Mouse (Mus musculus) left cerebral cortex, adult 9 months (tissue): Measurements from ENCODE around the gene Cdk5rap3.
A peak's percentile ranks its signal among the peaks of the same experiment; 100 is the strongest.

Experiments used
- DNase-seq, 2 experiments: peaks; one replicate each; pipeline ENCODE4 v3.0.0; 2022; ENCODE audit warnings: low spot score in 2 of 2

The Cdk5rap3 gene

DNA sequence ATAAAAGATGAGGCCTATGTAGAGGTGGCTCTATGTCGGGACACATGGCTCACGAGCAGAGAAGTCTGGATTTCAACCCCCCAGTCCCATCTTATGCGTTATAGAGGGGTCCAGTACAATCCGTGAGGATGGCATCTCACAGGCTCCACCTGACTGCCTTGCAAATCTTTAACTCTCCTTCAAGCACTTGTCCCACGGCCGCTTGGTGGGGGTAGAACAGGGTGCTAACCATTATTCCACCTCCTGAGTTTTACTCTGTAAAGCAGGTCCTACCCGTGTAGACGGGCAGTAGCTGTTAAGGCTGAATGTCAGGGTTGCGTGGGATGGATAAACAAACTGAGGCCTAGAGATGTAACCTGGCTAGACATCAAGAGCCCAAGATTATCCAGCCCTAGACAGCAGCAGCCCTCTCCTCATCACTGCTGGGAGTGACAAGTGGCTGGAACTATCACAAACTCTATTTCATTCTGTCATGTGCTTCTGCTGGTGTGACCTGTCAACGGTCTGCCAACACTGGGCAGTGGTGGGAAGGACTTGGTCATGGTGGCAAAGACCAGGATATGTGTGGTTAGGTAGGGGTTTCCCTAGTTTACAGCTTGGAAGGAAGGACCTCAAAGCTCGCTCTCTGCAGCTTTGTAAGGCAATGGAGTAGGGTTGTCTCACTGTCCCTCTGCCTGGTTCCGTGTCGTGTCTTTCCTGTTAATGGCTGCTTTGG lies 17.4 kb upstream of the Cdk5rap3 start:
- no peak for DNase-seq

DNA sequence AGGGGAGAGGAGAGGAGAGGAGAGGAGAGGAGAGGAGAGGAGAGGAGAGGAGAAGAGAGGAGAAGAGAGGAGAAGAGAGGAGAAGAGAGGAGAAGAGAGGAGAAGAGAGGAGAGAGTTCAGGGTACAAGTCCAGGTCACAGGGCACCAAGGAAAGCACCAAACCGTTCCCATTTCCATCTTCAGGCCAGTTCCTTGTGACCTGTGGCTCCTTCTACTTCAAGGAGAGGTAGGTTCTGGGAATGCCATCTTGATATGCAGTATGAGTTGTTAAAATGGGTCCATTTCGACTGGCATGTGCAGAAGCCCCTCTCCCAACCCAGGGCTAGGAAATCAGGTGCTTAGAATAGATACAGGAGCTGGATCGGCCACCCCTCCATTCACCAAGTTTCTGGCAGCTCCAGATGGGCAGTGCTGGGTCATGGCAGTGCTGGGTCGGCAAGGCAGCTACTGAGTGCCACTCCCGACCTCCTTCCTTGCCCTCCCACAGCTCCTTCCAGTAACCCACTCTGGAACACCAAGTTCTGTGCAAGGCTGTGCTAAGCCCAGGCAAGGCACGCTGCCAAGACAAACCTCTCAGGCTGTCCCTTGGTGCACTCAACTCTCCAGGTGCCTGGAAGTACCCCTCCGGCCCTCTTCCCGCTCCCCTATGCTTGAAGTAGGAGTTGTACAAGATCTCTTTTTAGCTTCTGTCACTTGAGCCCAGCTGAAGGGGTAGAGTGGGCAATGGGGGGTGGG lies 15.2 kb upstream of the Cdk5rap3 start:
- no peak for DNase-seq

- no peak for DNase-seq
Measured at GRCm38 (mm10) chr11:96929766-96930331, 13.6 kb upstream of the Cdk5rap3 start.

DNA sequence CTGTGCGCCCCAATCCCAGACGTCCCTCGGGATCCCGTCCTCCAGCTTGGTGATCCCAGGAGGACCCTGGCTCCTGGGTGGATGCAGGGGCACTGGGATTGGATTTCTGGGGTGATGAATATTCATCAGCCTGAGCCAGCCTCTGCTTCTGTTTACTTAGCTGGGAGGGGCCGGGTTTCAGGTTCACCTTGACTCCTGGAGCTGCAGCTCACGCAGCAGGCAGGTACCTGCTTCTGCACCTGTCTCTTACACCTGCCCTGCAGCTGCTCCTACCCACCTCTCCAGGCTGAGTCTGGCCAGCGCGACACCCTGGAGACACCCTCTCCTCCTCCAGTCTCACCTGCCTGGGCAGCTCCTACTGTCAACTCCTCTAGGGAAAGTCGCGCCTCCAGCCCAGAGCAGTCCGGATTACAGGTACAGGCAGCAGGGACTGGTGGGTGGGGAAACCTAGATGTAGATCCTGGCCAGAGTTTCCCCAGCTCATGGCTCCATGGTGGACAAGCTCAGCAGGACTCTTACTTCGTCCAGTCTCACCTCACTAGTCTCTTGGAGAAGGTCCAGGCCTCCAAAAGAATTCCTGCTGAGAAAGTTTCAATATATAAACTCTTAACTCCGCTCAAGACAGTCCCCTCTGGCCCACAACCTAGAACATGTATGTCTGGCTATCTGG lies 12.9 kb upstream of the Cdk5rap3 start:
- DNase-seq, result no peak

GRCm38 (mm10) chr11:96928691-96929090 lies 12.4 kb upstream of the Cdk5rap3 start:
- no peak for DNase-seq

DNA sequence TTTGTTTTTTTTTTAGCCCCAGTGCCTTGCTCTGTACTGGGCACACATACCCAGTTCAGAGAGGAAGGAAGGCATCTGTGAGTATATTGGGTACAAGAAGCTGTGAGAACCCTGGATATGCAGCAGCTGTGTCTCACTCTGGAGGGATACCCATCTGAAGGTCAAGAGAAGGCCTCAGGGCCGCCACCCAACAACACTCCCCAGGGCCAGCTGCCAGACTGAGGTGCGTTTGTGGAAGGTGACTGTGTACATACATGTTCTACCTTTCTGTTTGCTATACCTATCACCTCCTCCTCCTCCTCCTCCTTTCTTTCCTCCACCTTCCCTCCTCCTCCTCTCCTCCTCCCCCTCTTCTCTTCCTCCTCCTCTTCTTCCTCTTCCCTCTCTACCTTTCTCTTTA lies 11.8 kb upstream of the Cdk5rap3 start, which contains the start of gene Prr15l:
Gene Prr15l, plus strand, starts transcription at position 17 of the 400 bp plus-strand sequence.
- no peak for DNase-seq

- DNase-seq, result no peak
Measured at GRCm38 (mm10) chr11:96926587-96926986, 10.3 kb upstream of the Cdk5rap3 start.

GRCm38 (mm10) chr11:96925469-96926148 lies 9.3 kb upstream of the Cdk5rap3 start:
- no peak for DNase-seq

GRCm38 (mm10) chr11:96924861-96925260 lies 8.6 kb upstream of the Cdk5rap3 start:
- no peak for DNase-seq

GRCm38 (mm10) chr11:96919003-96919402 lies 2.7 kb upstream of the Cdk5rap3 start:
- no peak for DNase-seq

- DNase-seq, result no peak
Measured at GRCm38 (mm10) chr11:96917415-96917814, 1.1 kb upstream of the Cdk5rap3 start.

DNA sequence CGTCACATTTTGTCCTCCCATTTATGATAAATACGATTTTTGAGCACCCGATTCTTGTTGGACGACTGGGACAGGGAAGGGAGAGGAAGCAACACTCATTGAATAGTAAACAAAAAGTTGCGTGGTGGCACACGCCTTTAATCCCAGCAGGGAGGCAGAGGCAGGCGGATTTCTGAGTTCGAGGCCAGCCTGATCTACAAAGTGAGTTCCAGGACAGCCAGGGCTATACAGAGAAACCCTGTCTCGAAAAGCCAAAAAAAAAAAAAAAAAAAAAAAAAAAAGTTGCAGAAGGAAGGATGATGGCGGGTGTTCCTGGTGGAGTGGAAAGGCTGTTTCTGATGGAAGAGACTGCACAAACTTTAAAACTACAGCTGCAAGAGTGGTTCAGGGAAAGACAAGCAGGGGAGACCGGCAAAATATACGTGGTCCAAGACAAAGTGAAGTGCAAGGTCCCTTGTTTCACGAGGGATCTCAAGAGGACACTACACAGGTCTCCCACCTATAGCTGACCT lies 645 bp upstream of the Cdk5rap3 start:
- no peak for DNase-seq

GRCm38 (mm10) chr11:96912682-96913081 lies 3.6 kb downstream of the Cdk5rap3 start:
- no peak for DNase-seq

DNA sequence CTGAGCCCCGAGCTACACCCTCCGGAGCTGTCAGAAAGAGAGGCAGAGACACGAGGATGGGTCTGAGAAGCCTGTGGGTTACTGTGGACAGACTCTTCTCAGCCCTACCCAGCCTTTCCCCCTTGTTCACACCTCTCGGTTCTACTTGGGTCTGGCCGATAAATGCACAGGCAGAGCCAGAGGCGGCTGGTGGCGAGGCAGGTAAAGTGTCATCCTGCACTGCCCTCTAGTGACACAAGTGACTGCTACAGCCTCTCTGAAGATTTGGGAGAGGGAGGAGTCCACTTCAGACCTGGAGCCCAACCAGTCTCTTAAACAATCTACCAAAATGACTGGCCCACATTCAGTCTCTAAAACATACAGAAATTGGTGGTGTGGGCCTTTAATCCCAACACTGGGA lies 6.3 kb downstream of the Cdk5rap3 start:
- peak in 1 of 2 experiments; percentile 89 for DNase-seq

GRCm38 (mm10) chr11:96908594-96908993 lies 7.7 kb downstream of the Cdk5rap3 start:
- no peak for DNase-seq

DNA sequence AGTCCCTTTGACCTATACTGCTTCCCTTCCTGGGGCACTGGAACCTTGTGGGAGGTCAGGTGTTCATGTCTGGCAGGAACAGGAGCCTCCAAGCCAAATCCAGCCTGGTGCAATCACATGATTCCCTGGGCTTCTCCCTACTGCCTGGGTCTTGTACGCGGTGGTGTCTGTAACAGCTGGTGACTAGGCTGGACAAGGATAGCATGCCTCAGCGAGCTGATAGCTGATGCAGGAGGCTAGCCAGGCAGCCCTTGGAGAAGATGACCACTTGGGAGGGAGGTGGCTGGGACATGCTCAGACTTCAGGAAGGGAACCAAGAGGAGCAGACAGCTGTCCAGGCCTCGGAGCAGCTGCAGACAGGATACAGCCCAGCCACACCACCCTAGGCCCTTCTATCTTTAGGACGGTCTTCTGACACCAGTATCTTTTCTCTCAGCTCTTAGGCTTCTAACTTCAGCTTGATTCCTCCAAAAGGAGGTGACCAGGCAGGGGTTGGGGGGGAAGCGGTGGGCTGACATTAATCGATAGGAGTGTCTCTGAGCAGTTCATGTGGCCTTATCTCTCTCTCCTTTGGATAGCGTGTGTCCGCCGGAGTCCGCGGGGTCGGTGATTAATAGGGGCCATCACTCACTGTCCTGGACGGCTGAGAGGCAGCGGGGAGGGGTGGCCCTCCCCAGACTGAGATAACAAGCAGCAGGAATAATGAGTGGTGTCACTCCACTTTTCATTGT lies 9.7 kb downstream of the Cdk5rap3 start:
- DNase-seq, result no peak

GRCm38 (mm10) chr11:96902639-96903635 lies 13.4 kb downstream of the Cdk5rap3 start:
- DNase-seq, result no peak

GRCm38 (mm10) chr11:96901332-96901731 lies 15.0 kb downstream of the Cdk5rap3 start:
- DNase-seq, result no peak

DNA sequence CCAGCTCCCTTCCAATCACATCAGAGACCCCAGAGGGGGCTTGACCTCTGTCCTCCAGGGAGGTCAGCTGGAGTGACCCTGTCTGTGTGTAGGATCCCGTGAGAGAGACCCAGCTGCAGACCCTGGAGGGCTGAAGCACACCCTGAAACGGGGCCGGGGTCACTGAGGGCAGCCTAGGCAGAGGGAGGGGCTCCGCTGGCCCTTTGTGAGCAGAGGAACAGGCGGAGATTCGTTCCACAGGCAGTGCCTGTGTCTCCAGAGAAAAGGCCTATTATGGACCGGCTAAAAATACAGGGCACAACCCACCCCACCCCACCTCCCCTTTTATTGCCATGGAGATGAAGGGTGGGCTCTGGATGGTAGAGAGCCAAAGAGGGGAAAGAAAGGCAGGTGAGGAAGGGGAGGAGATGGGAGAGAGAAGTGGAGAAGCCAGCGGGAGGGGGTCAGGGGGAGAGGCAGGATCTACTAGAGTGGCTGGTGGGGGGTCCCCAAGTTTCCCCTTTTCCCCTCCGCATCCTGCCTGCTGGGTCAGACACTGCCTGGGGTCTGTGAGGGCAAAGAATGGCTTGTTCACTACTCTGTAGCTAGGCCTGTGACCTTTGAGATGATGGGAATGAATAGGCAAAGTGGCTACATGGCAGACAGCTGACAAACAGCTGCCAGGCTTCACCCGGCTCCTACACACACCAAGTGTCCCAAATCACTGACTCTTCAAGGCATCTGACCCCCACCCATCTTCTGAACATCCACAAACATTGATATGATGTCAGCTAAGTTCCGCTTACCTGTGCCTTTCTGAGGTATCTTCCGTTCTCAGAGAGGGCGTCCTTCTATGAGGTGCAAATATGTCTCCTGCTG lies 16.6 kb downstream of the Cdk5rap3 start:
- DNase-seq, result no peak
